Mouse (Mus musculus): ENCODE results near the gene A530016L24Rik. TPM values are rescaled to one million over a fixed set of nuclear protein-coding genes. Genes with fewer than 3 reads are reported as not detected.

Gene A530016L24Rik
- polyA plus RNA-seq, 1 experiment from 2014 or later: not detected

DNA sequence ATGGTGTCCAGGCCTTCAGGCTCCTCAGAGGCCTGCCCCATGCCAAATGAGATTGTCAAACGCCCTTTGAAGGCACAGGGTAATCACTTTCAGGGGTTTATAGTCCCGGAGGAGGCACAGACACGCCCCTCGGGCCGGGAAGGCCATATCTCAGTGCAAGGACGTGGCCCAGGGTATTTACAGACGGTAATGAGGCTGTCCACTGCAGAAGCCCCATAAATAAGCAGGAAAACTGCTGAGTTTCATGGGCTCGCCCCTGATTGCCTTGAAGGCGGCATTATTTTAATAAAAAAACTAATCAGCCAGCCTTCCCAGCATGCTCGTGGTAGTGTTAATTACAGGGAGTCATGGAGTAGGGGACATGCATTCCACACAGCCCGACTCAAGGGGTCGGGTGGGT is 26.8 kb upstream of the A530016L24Rik start:
- Histone ChIP-seq H3K4me2 (ENCODE audit: low read depth) (no peak overlapping the region), H3K27me3 (ENCODE audit: control insufficient read depth, insufficient read depth, low read length) (no peaks in the 10 kb centered on the region), H3K4me3 (ENCODE audit: low read depth, low read length) (no peak overlapping the region), H3K9ac (ENCODE audit: low read length) (no peak overlapping the region), H3K9me3 (ENCODE audit: control insufficient read depth, low read length) (no peaks in the 10 kb centered on the region), H3K27ac (ENCODE audit: low read depth, low read length) (no peak overlapping the region), H3K4me1 (ENCODE audit: control insufficient read depth, insufficient read depth, low read length) (peaks cover 8% of the 10 kb centered on the region), H3K36me3 (ENCODE audit: control insufficient read depth, insufficient read depth, low read length) (no peaks in the 10 kb centered on the region)
- 21% methylated on average over 12 of the region's 12 CpGs for whole genome bisulfite sequencing
- DNase-seq (ENCODE audit: low spot score) (no peak), ATAC-seq (ENCODE audit: insufficient read depth, low FRiP score, low TSS enrichment) (no peak)

DNA sequence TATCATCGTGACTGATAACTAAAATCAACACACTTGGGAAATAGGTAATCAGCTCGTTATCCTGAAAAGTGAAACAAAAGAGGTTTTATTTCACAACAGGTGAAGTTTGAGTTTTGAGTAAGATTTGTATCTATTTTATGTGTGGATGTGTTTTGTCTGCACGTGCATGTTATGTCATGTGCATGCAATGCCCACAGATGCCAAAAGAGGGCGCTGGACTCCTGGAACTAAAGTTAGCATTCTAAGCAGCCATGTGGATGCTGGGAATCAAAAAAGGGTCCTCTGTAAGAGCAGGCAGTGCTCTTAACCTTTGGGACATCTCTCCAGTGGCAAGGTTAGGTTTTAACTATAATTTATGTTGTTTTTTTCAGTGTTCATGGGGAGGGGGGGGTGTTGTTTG is 26.0 kb upstream of the A530016L24Rik start:
- H3K27ac ChIP-seq (ENCODE audit: low read depth, low read length): no peak overlapping the region
- no peak overlapping the region for H3K4me3 ChIP-seq (ENCODE audit: low read depth, low read length)
- WGBS: 90% methylated on average over 4 of the region's 4 CpGs
- no peaks in the 10 kb centered on the region for H3K27me3 ChIP-seq (ENCODE audit: control insufficient read depth, insufficient read depth, low read length)
- ATAC-seq (ENCODE audit: insufficient read depth, low FRiP score, low TSS enrichment) (no peak), DNase-seq (ENCODE audit: low spot score) (no peak)
- H3K4me1 ChIP-seq (ENCODE audit: control insufficient read depth, insufficient read depth, low read length): peaks cover 6% of the 10 kb centered on the region
- no peaks in the 10 kb centered on the region for H3K9me3 ChIP-seq (ENCODE audit: control insufficient read depth, low read length)
- no peak overlapping the region for H3K9ac ChIP-seq (ENCODE audit: low read length)
- no peak overlapping the region for H3K4me2 ChIP-seq (ENCODE audit: low read depth)
- no peaks in the 10 kb centered on the region for H3K36me3 ChIP-seq (ENCODE audit: control insufficient read depth, insufficient read depth, low read length)

DNA sequence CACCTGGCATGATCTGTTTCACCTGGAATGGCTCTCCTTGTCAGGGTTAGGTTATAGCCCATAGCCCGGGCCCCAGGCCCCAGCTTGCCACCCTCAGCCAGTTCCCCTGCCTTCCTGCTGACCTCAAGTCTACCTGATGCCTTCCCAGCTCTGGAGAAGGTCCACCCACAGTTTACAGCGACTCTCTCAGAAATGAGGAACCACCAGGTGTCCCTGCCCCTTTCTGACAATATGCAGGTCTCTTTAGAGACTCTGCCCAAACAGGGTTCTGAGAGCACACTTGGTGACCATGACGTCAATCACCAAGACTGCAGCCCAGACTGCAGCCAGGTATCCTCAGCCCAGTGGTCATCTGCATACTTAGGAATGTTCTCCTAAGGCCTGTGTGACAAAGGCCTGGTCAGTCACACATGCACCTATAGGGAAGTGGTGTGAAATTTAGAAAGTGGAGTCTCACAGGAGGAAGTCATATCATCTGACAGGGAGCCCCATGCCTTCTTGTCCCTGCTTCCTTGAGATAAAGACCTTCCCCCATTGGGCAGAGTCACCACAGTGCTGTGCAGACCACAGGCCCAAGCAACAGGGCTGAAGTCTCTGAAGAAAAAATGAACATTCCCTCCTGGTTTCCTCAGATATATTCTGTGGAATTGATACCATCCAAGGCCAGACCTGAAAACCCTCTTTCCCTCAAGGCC is 25.4 kb upstream of the A530016L24Rik start:
- Histone ChIP-seq H3K9ac (ENCODE audit: low read length) (no peak overlapping the region), H3K4me1 (ENCODE audit: control insufficient read depth, insufficient read depth, low read length) (peaks cover 6% of the 10 kb centered on the region), H3K4me2 (ENCODE audit: low read depth) (no peak overlapping the region), H3K27me3 (ENCODE audit: control insufficient read depth, insufficient read depth, low read length) (no peaks in the 10 kb centered on the region), H3K36me3 (ENCODE audit: control insufficient read depth, insufficient read depth, low read length) (no peaks in the 10 kb centered on the region), H3K4me3 (ENCODE audit: low read depth, low read length) (no peak overlapping the region), H3K27ac (ENCODE audit: low read depth, low read length) (no peak overlapping the region), H3K9me3 (ENCODE audit: control insufficient read depth, low read length) (no peaks in the 10 kb centered on the region)
- 83% methylated on average over 3 of the region's 3 CpGs for WGBS
- DNase-seq (ENCODE audit: low spot score) (no peak), ATAC-seq (ENCODE audit: insufficient read depth, low FRiP score, low TSS enrichment) (no peak)

DNA sequence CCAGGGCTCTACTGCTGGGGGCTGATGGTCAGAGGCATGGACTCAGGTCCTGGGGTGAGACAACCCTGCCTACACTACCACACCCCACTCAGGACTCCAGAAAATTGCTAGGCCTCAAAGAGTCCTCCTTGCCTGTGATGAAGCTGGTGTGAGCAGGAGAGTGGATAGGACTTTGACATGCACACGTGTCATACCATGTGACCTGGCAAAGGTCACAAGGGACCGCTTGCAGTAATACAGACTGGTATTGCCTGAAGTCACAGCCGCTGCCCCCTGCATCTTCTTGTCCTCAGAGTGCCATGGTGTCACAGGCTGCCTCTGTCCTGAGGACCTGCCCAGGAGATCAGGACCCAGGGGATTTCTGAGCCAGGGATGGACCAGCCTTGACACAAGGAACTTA is 24.7 kb upstream of the A530016L24Rik start:
- H3K36me3 ChIP-seq (ENCODE audit: control insufficient read depth, insufficient read depth, low read length): no peaks in the 10 kb centered on the region
- 78% methylated on average over 3 of the region's 3 CpGs for WGBS
- ATAC-seq (ENCODE audit: insufficient read depth, low FRiP score, low TSS enrichment) (no peak), DNase-seq (ENCODE audit: low spot score) (no peak)
- no peak overlapping the region for H3K4me2 ChIP-seq (ENCODE audit: low read depth)
- no peak overlapping the region for H3K9ac ChIP-seq (ENCODE audit: low read length)
- H3K27ac ChIP-seq (ENCODE audit: low read depth, low read length): no peak overlapping the region
- H3K4me3 ChIP-seq (ENCODE audit: low read depth, low read length): no peak overlapping the region
- H3K9me3 ChIP-seq (ENCODE audit: control insufficient read depth, low read length): no peaks in the 10 kb centered on the region
- H3K4me1 ChIP-seq (ENCODE audit: control insufficient read depth, insufficient read depth, low read length): peaks cover 6% of the 10 kb centered on the region
- H3K27me3 ChIP-seq (ENCODE audit: control insufficient read depth, insufficient read depth, low read length): no peaks in the 10 kb centered on the region

DNA sequence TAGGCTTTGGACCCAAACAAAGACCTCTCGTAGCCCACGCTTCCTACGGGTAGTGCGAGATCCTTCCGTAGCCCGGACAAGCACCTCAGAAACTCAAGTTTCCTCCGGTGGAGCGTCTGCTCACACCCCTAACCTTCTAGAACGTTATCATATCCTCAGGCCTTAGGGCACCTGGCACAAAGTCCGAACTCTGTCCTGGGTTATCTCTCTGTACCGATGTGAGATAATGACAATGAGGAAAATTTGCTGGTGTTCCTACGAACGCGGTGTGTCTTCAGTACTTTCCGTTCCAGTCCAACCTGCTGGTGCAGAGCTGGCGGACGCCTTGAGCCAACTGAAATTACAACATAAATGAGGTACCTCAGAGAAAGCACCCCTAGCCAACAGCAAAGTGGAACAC is 23.3 kb upstream of the A530016L24Rik start:
- 94% methylated on average over 17 of the region's 17 CpGs for WGBS
- peaks cover 14% of the 10 kb centered on the region for H3K4me1 ChIP-seq (ENCODE audit: control insufficient read depth, insufficient read depth, low read length)

DNA sequence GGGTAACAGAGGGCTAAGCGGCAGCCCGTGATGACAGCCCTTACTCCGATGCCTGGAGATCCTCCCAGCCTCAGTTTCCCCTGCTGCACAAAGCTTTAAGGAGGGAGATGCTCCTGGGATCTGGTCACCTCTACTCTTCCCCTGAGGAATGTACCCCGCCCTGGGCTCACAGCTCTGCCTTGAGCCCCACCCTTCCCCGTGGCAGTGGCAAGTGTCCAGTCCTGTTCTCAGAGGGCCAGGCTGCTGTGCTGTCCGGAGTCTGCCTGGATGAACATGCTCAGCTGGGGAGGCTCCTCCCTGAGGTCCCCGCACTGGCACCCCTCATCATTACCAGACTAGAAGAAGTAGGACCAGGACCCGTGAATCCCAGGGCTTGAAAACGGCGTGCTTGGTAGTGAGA is 21.9 kb upstream of the A530016L24Rik start:
- 87% methylated on average over 10 of the region's 10 CpGs for WGBS
- no peak for DNase-seq (ENCODE audit: low spot score)
- H3K4me2 ChIP-seq (ENCODE audit: low read depth): no peak overlapping the region
- ATAC-seq (ENCODE audit: insufficient read depth, low FRiP score, low TSS enrichment): no peak
- no peak overlapping the region for H3K4me3 ChIP-seq (ENCODE audit: low read depth, low read length)
- no peaks in the 10 kb centered on the region for H3K27me3 ChIP-seq (ENCODE audit: control insufficient read depth, insufficient read depth, low read length)
- no peak overlapping the region for H3K9ac ChIP-seq (ENCODE audit: low read length)
- H3K9me3 ChIP-seq (ENCODE audit: control insufficient read depth, low read length): no peaks in the 10 kb centered on the region
- H3K4me1 ChIP-seq (ENCODE audit: control insufficient read depth, insufficient read depth, low read length): peaks cover 19% of the 10 kb centered on the region
- H3K36me3 ChIP-seq (ENCODE audit: control insufficient read depth, insufficient read depth, low read length): no peaks in the 10 kb centered on the region
- no peak overlapping the region for H3K27ac ChIP-seq (ENCODE audit: low read depth, low read length)

More for the DNA sequence above, 23.3 kb upstream of the A530016L24Rik start:
- no peak for DNase-seq (ENCODE audit: low spot score)
- no peak overlapping the region for H3K27ac ChIP-seq (ENCODE audit: low read depth, low read length)
- no peaks in the 10 kb centered on the region for H3K27me3 ChIP-seq (ENCODE audit: control insufficient read depth, insufficient read depth, low read length)
- no peak overlapping the region for H3K9ac ChIP-seq (ENCODE audit: low read length)
- H3K36me3 ChIP-seq (ENCODE audit: control insufficient read depth, insufficient read depth, low read length): no peaks in the 10 kb centered on the region
- no peak for ATAC-seq (ENCODE audit: insufficient read depth, low FRiP score, low TSS enrichment)
- H3K4me2 ChIP-seq (ENCODE audit: low read depth): no peak overlapping the region
- H3K9me3 ChIP-seq (ENCODE audit: control insufficient read depth, low read length): no peaks in the 10 kb centered on the region
- no peak overlapping the region for H3K4me3 ChIP-seq (ENCODE audit: low read depth, low read length)

DNA sequence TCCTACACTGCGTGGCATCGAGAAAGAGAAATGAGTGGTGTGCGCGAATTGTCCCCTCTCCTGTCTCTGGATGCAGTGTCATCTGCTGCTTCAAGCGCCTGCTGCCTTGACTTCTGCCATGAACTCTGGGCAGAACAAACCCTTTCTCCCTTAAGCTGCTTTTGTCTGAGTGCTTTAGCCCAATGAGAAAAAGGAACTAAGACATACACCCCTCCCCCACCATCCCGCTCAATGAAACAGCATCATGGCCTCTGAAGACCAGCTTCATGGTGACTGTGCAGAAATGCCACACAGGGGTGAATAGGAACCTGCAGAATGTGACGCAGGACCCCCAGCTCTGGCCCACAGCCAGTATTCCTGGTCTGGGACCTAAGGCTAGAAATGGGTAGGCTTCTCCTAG is 19.9 kb upstream of the A530016L24Rik start:
- Histone ChIP-seq H3K9ac (ENCODE audit: low read length) (no peak overlapping the region), H3K4me2 (ENCODE audit: low read depth) (no peak overlapping the region), H3K27ac (ENCODE audit: low read depth, low read length) (no peak overlapping the region), H3K4me1 (ENCODE audit: control insufficient read depth, insufficient read depth, low read length) (peaks cover 17% of the 10 kb centered on the region), H3K27me3 (ENCODE audit: control insufficient read depth, insufficient read depth, low read length) (no peaks in the 10 kb centered on the region; the same call in 1 of the 2 replicates), H3K4me3 (ENCODE audit: low read depth, low read length) (no peak overlapping the region), H3K36me3 (ENCODE audit: control insufficient read depth, insufficient read depth, low read length) (no peaks in the 10 kb centered on the region), H3K9me3 (ENCODE audit: control insufficient read depth, low read length) (no peaks in the 10 kb centered on the region)
- 84% methylated on average over 7 of the region's 7 CpGs for WGBS
- no peak for DNase-seq (ENCODE audit: low spot score)
- ATAC-seq (ENCODE audit: insufficient read depth, low FRiP score, low TSS enrichment): no peak

DNA sequence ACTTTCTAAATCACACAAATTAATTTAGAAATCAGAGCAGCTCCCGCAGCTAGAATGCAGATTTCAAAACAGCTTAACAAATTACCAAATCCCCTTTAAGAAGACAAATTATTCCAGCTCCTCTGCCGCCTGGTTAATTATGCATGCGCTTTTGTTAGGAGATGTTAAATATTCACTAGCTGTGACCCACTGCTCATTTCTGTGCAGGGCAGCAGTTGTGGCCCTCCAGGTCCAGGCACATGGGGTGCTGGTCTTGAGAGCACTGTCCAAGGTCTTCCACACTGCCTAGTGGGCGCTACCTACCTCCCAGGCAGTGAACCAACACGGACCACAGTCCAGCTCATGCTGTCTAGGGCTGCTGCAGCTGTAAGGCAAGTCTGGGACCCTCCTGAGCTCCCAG is 19.0 kb upstream of the A530016L24Rik start:
- peak; percentile 24 for DNase-seq (ENCODE audit: low spot score)
- peaks cover 17% of the 10 kb centered on the region for H3K4me1 ChIP-seq (ENCODE audit: control insufficient read depth, insufficient read depth, low read length)
- no peaks in the 10 kb centered on the region for H3K36me3 ChIP-seq (ENCODE audit: control insufficient read depth, insufficient read depth, low read length)
- WGBS: 71% methylated on average over 5 of the region's 5 CpGs
- H3K27me3 ChIP-seq (ENCODE audit: control insufficient read depth, insufficient read depth, low read length): peaks cover 6% of the 10 kb centered on the region; the same call in 1 of the 2 replicates
- no peaks in the 10 kb centered on the region for H3K9me3 ChIP-seq (ENCODE audit: control insufficient read depth, low read length)
- H3K9ac ChIP-seq (ENCODE audit: low read length): no peak overlapping the region
- H3K4me3 ChIP-seq (ENCODE audit: low read depth, low read length): no peak overlapping the region
- H3K4me2 ChIP-seq (ENCODE audit: low read depth): no peak overlapping the region
- ATAC-seq (ENCODE audit: insufficient read depth, low FRiP score, low TSS enrichment): no peak; the same call in 1 of the 2 replicates
- H3K27ac ChIP-seq (ENCODE audit: low read depth, low read length): no peak overlapping the region

DNA sequence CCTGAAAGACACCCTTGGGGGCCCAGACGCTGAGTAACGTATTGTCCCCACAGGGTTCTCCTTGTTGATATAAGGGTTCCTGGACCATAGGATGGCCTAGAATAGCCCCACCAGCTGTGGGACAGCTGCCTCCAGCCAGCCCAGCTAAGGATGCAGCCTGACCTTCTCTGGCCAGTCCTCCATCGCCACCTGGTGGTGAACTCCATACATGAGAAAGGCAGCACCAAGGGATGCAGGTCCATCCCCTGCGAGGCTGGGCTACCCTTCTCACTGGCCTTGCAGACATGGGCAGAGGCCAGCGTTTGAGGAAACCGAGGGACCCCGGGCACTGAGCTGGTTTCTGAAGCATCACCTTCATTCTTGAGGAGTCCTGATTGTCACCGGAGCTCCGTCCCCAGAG is 15.5 kb upstream of the A530016L24Rik start:
- peak; percentile 68 for ATAC-seq (ENCODE audit: insufficient read depth, low FRiP score, low TSS enrichment)

More for the DNA sequence above, 15.5 kb upstream of the A530016L24Rik start:
- peak; percentile 88 for DNase-seq (ENCODE audit: low spot score)
- no peak overlapping the region for H3K4me3 ChIP-seq (ENCODE audit: low read depth, low read length)
- H3K27ac ChIP-seq (ENCODE audit: low read depth, low read length): no peak overlapping the region
- 21% methylated on average over 9 of the region's 9 CpGs for WGBS
- peaks cover 17% of the 10 kb centered on the region for H3K4me1 ChIP-seq (ENCODE audit: control insufficient read depth, insufficient read depth, low read length)
- peaks cover 6% of the 10 kb centered on the region; the same call in 1 of the 2 replicates for H3K27me3 ChIP-seq (ENCODE audit: control insufficient read depth, insufficient read depth, low read length)
- H3K9me3 ChIP-seq (ENCODE audit: control insufficient read depth, low read length): no peaks in the 10 kb centered on the region
- no peak overlapping the region for H3K4me2 ChIP-seq (ENCODE audit: low read depth)
- H3K9ac ChIP-seq (ENCODE audit: low read length): no peak overlapping the region
- H3K36me3 ChIP-seq (ENCODE audit: control insufficient read depth, insufficient read depth, low read length): no peaks in the 10 kb centered on the region
